Mouse (Mus musculus) layer of hippocampus, postnatal 10 days (tissue): ENCODE measurements around the gene Sost. TPM values are rescaled to one million over a fixed set of nuclear protein-coding genes. Genes with fewer than 3 reads are reported as not detected.

Source experiments
- total RNA-seq, 2 experiments: library from RNA; stranded (reverse); gene quantifications; 2 replicates each; pipeline ENCODE4 v1.2.3; 2021

The Sost gene
- total RNA-seq, 2 experiments from 2014 or later, result 0.23 TPM; not detected in 1

Other genes with a start within 250 kb of the Sost start
- gene Dhx8, start 234.1 kb downstream of the Sost start, total RNA-seq, result 10 to 100 TPM; 31.3 to 32.3 TPM
- 10 to 100 TPM; 25.8 to 29.3 TPM for gene Etv4, start 181.6 kb downstream of the Sost start, total RNA-seq
- gene Meox1, start 72.6 kb downstream of the Sost start, total RNA-seq, result 1 to 10 TPM; 2.9 to 3.6 TPM
- not detected for gene Cfap97d1, start 17.3 kb upstream of the Sost start, total RNA-seq
- gene Dusp3, start 20.0 kb upstream of the Sost start, total RNA-seq, result 100 to 1,000 TPM; 121 to 127 TPM
- 10 to 100 TPM; 70.1 to 79.5 TPM for gene Mpp3, start 61.4 kb upstream of the Sost start, total RNA-seq
- gene Cd300lg, start 74.5 kb upstream of the Sost start, total RNA-seq, result under 1 TPM in 1 of 2 experiments, not detected in 1; 0.14 TPM
- gene Mpp2, start 121.5 kb upstream of the Sost start, total RNA-seq, result 100 to 1,000 TPM; 103 to 110 TPM
- gene Ppy, start 134.3 kb upstream of the Sost start, total RNA-seq, result not detected
- gene Pyy, start 140.8 kb upstream of the Sost start, total RNA-seq, result not detected
- gene Nags, start 178.5 kb upstream of the Sost start, total RNA-seq, result not detected
- gene Tmem101, start 189.4 kb upstream of the Sost start, total RNA-seq, result 10 to 100 TPM; 29.8 TPM
- gene Lsm12, start 218.3 kb upstream of the Sost start, total RNA-seq, result 10 to 100 TPM; 73.8 to 77.8 TPM
- 10 to 100 TPM; 44.4 to 45.4 TPM for gene G6pc3, start 222.6 kb upstream of the Sost start, total RNA-seq